ENCODE assay signal across 8 mouse cellular contexts in the genomic region with DNA sequence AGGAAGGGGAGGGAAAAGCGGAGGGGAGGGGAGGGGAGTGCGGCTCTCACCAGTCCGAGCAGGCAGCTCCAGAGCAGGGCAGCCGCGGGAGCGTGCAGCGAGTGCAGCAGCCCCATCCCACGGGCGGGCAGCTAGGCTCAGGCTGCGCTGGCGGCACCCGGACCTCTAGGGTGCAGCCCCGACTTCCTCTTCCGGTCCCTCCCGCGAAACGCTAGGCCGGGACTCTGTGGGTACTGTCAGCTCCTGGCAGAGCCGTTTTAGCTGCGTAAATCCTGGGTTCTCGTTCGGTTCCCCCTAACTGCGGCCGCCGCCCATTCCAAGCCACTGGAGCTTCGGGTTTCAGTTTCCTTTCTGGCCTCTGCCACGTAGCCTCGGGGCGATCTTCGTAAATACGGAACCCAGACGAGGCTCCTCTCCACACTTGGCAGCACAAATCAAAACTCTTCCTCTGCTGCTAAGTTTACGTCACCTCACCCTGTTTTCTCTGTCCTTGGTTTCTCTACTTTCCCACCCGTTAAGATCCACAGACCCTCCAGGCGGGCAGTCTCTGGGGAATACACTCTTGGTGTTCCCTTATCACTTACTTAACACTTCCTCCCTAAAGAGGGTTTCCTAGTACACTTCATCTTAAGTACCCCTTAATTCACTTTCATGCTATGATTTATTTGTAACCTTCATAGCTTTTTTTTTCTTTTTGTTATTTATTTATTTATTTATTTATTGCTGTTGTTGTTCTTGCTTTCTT. TPM values are rescaled to one million over a fixed set of nuclear protein-coding genes. Genes with fewer than 3 reads are reported as not detected.
DNase-seq lines count a peak whose midpoint lies in the region; ATAC-seq and TF ChIP-seq lines count a peak whose summit lies in the region.

A gene (minus strand): TSS at position 339 of the 745 bp plus-strand sequence.

- peak; percentile 91 for TF ChIP-seq POLR2A in brain, embryonic 14.5 days (IDR thresholded peaks at IDR 0.05; ENCODE audit: borderline replicate concordance, extremely low read depth, insufficient read depth, insufficient read length, poor library complexity, severe bottlenecking)
- peak; percentile 90 for TF ChIP-seq POLR2A in liver, adult 2 months (IDR thresholded peaks at IDR 0.05; ENCODE audit: extremely low read depth, insufficient read depth, low read length)
- TF ChIP-seq POLR2A in myocyte (IDR thresholded peaks at IDR 0.05; ENCODE audit: insufficient read length, low read depth): peak; percentile 99

- H3K79me3 ChIP-seq in C2C12 (ENCODE audit: low read depth): peaks cover 6% of the 10 kb centered on the region

- peak within 1 kb of the TSS; percentile 96 for H3K9ac ChIP-seq in heart, embryonic 11.5 days (ENCODE audit: low read depth, low read length)
- peak within 1 kb of the TSS; percentile 84 for H3K9ac ChIP-seq in kidney, embryonic 16.5 days (replicated peaks; ENCODE audit: low read length)
- peak within 1 kb of the TSS; percentile 78 for H3K9ac ChIP-seq in liver, adult 2 months (ENCODE audit: low read depth, low read length)

- H3K79me2 ChIP-seq in C2C12 (ENCODE audit: control insufficient read depth, insufficient read depth) (peaks cover 25% of the 10 kb centered on the region), myocyte (ENCODE audit: control insufficient read depth, insufficient read depth) (peaks cover 8% of the 10 kb centered on the region)
- peaks cover 9% of the 10 kb centered on the region; the same call in 1 of the 2 replicates for H3K79me2 ChIP-seq in liver, adult 2 months (ENCODE audit: control insufficient read depth, insufficient read depth, low read length)

- H3K9me3 ChIP-seq in erythroblast, embryonic 14.5 days (ENCODE audit: control insufficient read depth, low read length): no peaks in the 10 kb centered on the region
- H3K9me3 ChIP-seq in heart, embryonic 11.5 days (replicated peaks; ENCODE audit: control insufficient read depth, low read length): no peaks in the 10 kb centered on the region
- no peaks in the 10 kb centered on the region for H3K9me3 ChIP-seq in kidney, embryonic 16.5 days (ENCODE audit: low read length)

- H3K27me3 ChIP-seq in C2C12 (ENCODE audit: control insufficient read depth, insufficient read depth, insufficient read length) (no peaks in the 10 kb centered on the region), myocyte (ENCODE audit: control insufficient read depth, insufficient read depth, insufficient read length) (no peaks in the 10 kb centered on the region)
- H3K27me3 ChIP-seq in erythroblast, embryonic 14.5 days (ENCODE audit: control insufficient read depth): no peaks in the 10 kb centered on the region
- no peaks in the 10 kb centered on the region for H3K27me3 ChIP-seq in heart, embryonic 11.5 days (ENCODE audit: control insufficient read depth, insufficient read depth, low read length)
- H3K27me3 ChIP-seq in kidney, embryonic 16.5 days (ENCODE audit: insufficient read depth, low read length): no peaks in the 10 kb centered on the region; the same call in 1 of the 2 replicates
- no peaks in the 10 kb centered on the region for H3K27me3 ChIP-seq in liver, adult 2 months (ENCODE audit: control insufficient read depth, insufficient read depth, low read length)
- no peaks in the 10 kb centered on the region for H3K27me3 ChIP-seq in splenic B cell, adult 2 months (ENCODE audit: control insufficient read depth, insufficient read depth, low read length, poor library complexity, severe bottlenecking)

- ATAC-seq in heart, embryonic 11.5 days (replicated peaks; ENCODE audit: insufficient number of reproducible peaks, low FRiP score, low TSS enrichment): peak; percentile 99
- peak; percentile 100 for ATAC-seq in kidney, embryonic 16.5 days (ENCODE audit: low FRiP score, low TSS enrichment)

- H3K36me3 ChIP-seq in C2C12 (ENCODE audit: control insufficient read depth, insufficient read depth) (no peaks in the 10 kb centered on the region), myocyte (ENCODE audit: control insufficient read depth, insufficient read depth) (no peaks in the 10 kb centered on the region)
- no peaks in the 10 kb centered on the region; the same call in 1 of the 2 replicates for H3K36me3 ChIP-seq in erythroblast, embryonic 14.5 days (ENCODE audit: control insufficient read depth)
- no peaks in the 10 kb centered on the region for H3K36me3 ChIP-seq in heart, embryonic 11.5 days (ENCODE audit: control insufficient read depth, insufficient read depth, low read length)
- H3K36me3 ChIP-seq in kidney, embryonic 16.5 days (ENCODE audit: insufficient read depth, low read length): no peaks in the 10 kb centered on the region
- H3K36me3 ChIP-seq in liver, adult 2 months (ENCODE audit: control insufficient read depth, insufficient read depth, low read length): peaks cover 5% of the 10 kb centered on the region
- H3K36me3 ChIP-seq in splenic B cell, adult 2 months (ENCODE audit: control insufficient read depth, insufficient read depth, low read length, poor library complexity, severe bottlenecking): peaks cover 6% of the 10 kb centered on the region

- H3K4me1 ChIP-seq in erythroblast, embryonic 14.5 days (ENCODE audit: control insufficient read depth): peaks cover 28% of the 10 kb centered on the region
- peaks cover 2% of the 10 kb centered on the region; the same call in 1 of the 2 replicates for H3K4me1 ChIP-seq in heart, embryonic 11.5 days (ENCODE audit: control insufficient read depth, insufficient read depth, low read length)
- peaks cover 6% of the 10 kb centered on the region; the same call in 1 of the 2 replicates for H3K4me1 ChIP-seq in kidney, embryonic 16.5 days (ENCODE audit: insufficient read depth, low read length)
- H3K4me1 ChIP-seq in liver, adult 2 months (ENCODE audit: control insufficient read depth, insufficient read depth, low read length): peaks cover 25% of the 10 kb centered on the region

- H3K4me2 ChIP-seq in heart, embryonic 11.5 days: peak within 1 kb of the TSS; percentile 68
- peak within 1 kb of the TSS; percentile 64 for H3K4me2 ChIP-seq in kidney, embryonic 16.5 days (replicated peaks; ENCODE audit: low read depth, low read length)
- H3K4me2 ChIP-seq in myocyte (ENCODE audit: low read depth): peak within 1 kb of the TSS; percentile 83

- peak; percentile 98 for DNase-seq in brain, embryonic 14.5 days (ENCODE audit: low read depth)
- DNase-seq in liver, adult 2 months (ENCODE audit: extremely low read depth, low read depth, low spot score): peak; percentile 89
- peak; percentile 86 for DNase-seq in splenic B cell, adult 2 months (ENCODE audit: low read depth, low spot score)

- H3K27ac ChIP-seq in heart, embryonic 11.5 days (ENCODE audit: low read depth, low read length): peak within 1 kb of the TSS; percentile 98
- peak within 1 kb of the TSS; percentile 98 for H3K27ac ChIP-seq in kidney, embryonic 16.5 days (ENCODE audit: low read length)
- peak within 1 kb of the TSS; percentile 96 for H3K27ac ChIP-seq in liver, adult 2 months (replicated peaks; ENCODE audit: insufficient read depth, low read depth, low read length)

- TF ChIP-seq CTCF in C2C12 (IDR thresholded peaks at IDR 0.05; ENCODE audit: control insufficient read depth, insufficient read depth, insufficient read length): no peak
- TF ChIP-seq CTCF in brain, embryonic 14.5 days (IDR thresholded peaks at IDR 0.05; ENCODE audit: borderline replicate concordance, extremely low read depth, insufficient read depth, insufficient read length): 0 out of 2 replicates have a peak, but pooled peaks have one; percentile 0
- no peak for TF ChIP-seq CTCF in liver, adult 2 months (IDR thresholded peaks at IDR 0.05; ENCODE audit: low read depth, low read length)

- H3ac ChIP-seq in C2C12 (ENCODE audit: control insufficient read depth, insufficient read length, low read depth) (peak within 1 kb of the TSS; percentile 75), myocyte (ENCODE audit: control insufficient read depth, insufficient read length) (peak within 1 kb of the TSS; percentile 28)

- H3K4me3 ChIP-seq in C2C12 (ENCODE audit: insufficient read depth, poor library complexity, severe bottlenecking): peak within 1 kb of the TSS; percentile 72
- H3K4me3 ChIP-seq in erythroblast, embryonic 14.5 days (replicated peaks): peak within 1 kb of the TSS; percentile 77
- H3K4me3 ChIP-seq in heart, embryonic 11.5 days (ENCODE audit: low read depth, low read length): peak within 1 kb of the TSS; percentile 73
- H3K4me3 ChIP-seq in kidney, embryonic 16.5 days (ENCODE audit: low read length): peak within 1 kb of the TSS; percentile 62
- peak within 1 kb of the TSS; percentile 67 for H3K4me3 ChIP-seq in liver, adult 2 months (ENCODE audit: insufficient read depth, low read depth, low read length)
- peak within 1 kb of the TSS; percentile 92 for H3K4me3 ChIP-seq in myocyte

- WGBS in heart, embryonic 11.5 days (ENCODE audit: insufficient replicate concordance): under 1% methylated on average over 35 of the region's 35 CpGs
- 0% methylated on average over 35 of the region's 35 CpGs for WGBS in kidney, embryonic 16.5 days
- WGBS in liver, adult 2 months: under 1% methylated on average over 32 of the region's 35 CpGs

TF ChIP-seq in C2C12, 6 proteins besides CTCF, POLR2A, EP300 and RAD21:
- TF ChIP-seq USF1 (IDR thresholded peaks at IDR 0.05; ENCODE audit: low read depth) (no peak), MAX (IDR thresholded peaks at IDR 0.05) (peak; percentile 62), CEBPB (IDR thresholded peaks at IDR 0.05; ENCODE audit: low read depth) (no peak), MYOD1 (IDR thresholded peaks at IDR 0.05; ENCODE audit: control insufficient read depth, insufficient read length, low read depth) (no peak)

TF ChIP-seq in myocyte, 11 proteins besides CTCF, POLR2A, EP300 and RAD21 (continues in another document):
- TF ChIP-seq TCF12 (IDR thresholded peaks at IDR 0.05; ENCODE audit: insufficient read depth, poor library complexity, severe bottlenecking) (no peak), REST (IDR thresholded peaks at IDR 0.05; ENCODE audit: insufficient read depth, insufficient read length) (no peak), USF1 (IDR thresholded peaks at IDR 0.05; ENCODE audit: low read depth) (no peak), MYOG (IDR thresholded peaks at IDR 0.05; ENCODE audit: control insufficient read depth in 1 of 3, insufficient read depth in 1 of 3, insufficient read length in 2 of 3, low read depth in 2 of 3) (peak in 2 of 3 experiments; percentile 55 to 61), E2F4 (IDR thresholded peaks at IDR 0.05; ENCODE audit: insufficient read depth) (no peak), MAX (IDR thresholded peaks at IDR 0.05; ENCODE audit: low read depth) (no peak), CEBPB (IDR thresholded peaks at IDR 0.05; ENCODE audit: insufficient read depth, poor library complexity, severe bottlenecking) (no peak), POLR2AphosphoS2 (IDR thresholded peaks at IDR 0.05; ENCODE audit: insufficient read length, low read depth) (peak; percentile 99)

RNA-seq across cellular contexts. Expression of the gene that starts here (rescaled TPM):
- polyA plus RNA-seq in C2C12 (2012; fragmentation: generic; extraction: Trizol) (15.3 TPM), myocyte (2012; fragmentation: generic; extraction: Trizol) (14.9 TPM)
- 29.8 and 30.1 TPM in 2 replicates for polyA plus RNA-seq in brain, embryonic 14.5 days (2012; rRNA removed)
- 0.07 and 0.08 TPM in 2 replicates for polyA plus RNA-seq in erythroblast, embryonic 14.5 days (2012)
- polyA plus RNA-seq in heart, embryonic 11.5 days (2014; fragmentation: Nextera tagmentation; extraction: Ambion mirVana): 32.1 and 36.4 TPM in 2 replicates
- polyA plus RNA-seq in kidney, embryonic 16.5 days (2015; fragmentation: Nextera tagmentation; extraction: Ambion mirVana): 41.3 and 43.3 TPM in 2 replicates
- 158 and 174 TPM in 2 replicates for total RNA-seq in liver, adult 2 months (2014; rRNA removed)
- 33.3 and 37.6 TPM in 2 replicates for polyA plus RNA-seq in liver, adult 2 months (2012; rRNA removed)

Comparison
In these comparisons a context has a peak if more than half of its experiments do, and no peak if none do; other contexts are left out.
1. Peak in every context shown above with its lines: DNase-seq, ATAC-seq, H3K4me3 ChIP-seq and H3K27ac ChIP-seq.
2. RNA of the gene that starts here (polyA plus RNA-seq): 41.3 to 43.3 TPM in kidney, embryonic 16.5 days, 33.3 to 37.6 TPM in liver, adult 2 months, 32.1 to 36.4 TPM in heart, embryonic 11.5 days, 29.8 to 30.1 TPM in brain, embryonic 14.5 days, 15.3 TPM in C2C12 (single experiment) and 14.9 TPM in myocyte (single experiment); 0.07 to 0.08 TPM in erythroblast, embryonic 14.5 days; every median in the first group is over 10 times any median in the second.